Mouse (Mus musculus): Measurements from ENCODE around the gene Gm13287.
"Not testable (repeated sequence)": the region's sequence is repeated elsewhere in the genome, so short reads cannot be mapped to it uniquely, and the experiment has no call there.

Gm13287 gene

DNA sequence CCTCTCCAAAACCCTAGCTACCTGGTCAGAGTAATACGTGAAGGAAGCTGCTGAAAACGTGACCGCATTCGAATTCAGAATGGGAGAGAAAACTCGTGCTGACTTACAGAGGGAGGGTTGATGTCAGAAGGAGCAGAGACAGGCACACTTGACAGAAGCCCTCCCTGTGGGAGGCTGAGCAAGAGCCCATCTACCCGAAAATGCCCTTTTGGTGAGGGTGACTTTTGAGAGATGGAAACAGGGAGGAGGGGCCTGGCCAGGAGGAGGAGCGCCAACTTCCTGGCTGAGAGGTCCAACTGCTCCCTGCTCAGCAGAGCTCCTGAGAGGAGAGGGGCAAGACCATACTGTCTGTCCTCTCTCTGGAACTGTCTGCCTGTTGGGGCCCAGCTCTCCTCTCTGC lies 3.7 kb upstream of the Gm13287 start, which contains the start of gene Gm13285:
TSS of gene Gm13285 (plus strand) at position 301 of the 400 bp plus-strand sequence.
- DNase-seq: not testable (repeated sequence)

DNA sequence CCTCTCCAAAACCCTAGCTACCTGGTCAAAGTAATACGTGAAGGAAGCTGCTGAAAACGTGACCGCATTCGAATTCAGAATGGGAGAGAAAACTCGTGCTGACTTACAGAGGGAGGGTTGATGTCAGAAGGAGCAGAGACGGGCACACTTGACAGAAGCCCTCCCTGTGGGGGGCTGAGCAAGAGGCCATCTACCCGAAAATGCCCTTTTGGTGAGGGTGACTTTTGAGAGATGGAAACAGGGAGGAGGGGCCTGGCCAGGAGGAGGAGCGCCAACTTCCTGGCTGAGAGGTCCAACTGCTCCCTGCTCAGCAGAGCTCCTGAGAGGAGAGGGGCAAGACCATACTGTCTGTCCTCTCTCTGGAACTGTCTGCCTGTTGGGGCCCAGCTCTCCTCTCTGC lies 2.2 kb downstream of the Gm13287 start, which contains the start of gene Gm13288:
TSS of gene Gm13288 (plus strand) at position 301 of the 400 bp plus-strand sequence.
- DNase-seq: not testable (repeated sequence)

GRCm38 (mm10) chr4:88805761-88806160 lies 2.7 kb downstream of the Gm13287 start:
- peak; percentile 52 for DNase-seq

GRCm38 (mm10) chr4:88815928-88816327 lies 12.9 kb downstream of the Gm13287 start, which contains the start of gene Ifna7:
TSS of gene Ifna7 (plus strand) at chr4:88816228.
- no peak for DNase-seq

DNA sequence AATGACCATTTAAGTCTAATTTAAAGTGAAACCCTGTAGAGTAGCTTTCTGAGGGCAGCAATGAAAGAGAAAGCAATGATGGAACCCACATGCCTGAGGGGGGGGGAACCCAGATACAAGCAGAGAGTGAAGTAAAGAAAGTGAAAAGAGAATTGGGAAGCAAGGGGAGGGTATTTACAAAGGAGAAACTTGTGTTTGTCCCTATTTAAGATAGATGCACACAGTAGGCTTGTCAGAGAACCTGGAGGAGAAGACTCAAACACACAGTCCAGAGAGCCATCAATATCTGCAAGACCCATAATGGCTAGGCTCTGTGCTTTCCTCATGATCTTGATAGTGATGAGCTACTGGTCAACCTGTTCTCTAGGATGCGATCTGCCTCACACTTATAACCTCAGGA lies 16.6 kb downstream of the Gm13287 start, which contains the start of gene Ifna11:
TSS of gene Ifna11 (plus strand) at position 301 of the 400 bp plus-strand sequence.
- no peak for DNase-seq

DNA sequence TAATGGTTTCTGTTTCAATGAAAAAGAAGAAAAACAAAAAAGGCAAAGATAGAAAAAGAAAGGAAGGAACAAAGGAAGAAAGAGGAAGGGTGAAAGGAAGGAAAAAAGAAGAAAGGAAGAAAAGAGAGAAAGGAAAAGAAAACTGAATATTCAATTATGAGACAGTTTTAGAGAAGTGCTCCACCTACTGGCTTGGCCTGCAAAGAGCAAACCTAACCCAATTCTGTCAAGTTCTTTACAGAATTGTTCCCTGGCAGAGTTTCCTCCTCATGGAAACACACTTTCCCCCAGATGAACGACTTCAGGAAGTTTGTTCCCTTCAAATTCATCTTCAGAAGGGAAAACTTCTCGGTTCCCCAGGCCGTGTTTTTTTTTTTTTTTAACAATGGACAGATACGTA lies 19.9 kb downstream of the Gm13287 start:
- DNase-seq: no peak

- DNase-seq: not testable (repeated sequence)
These were observed 24.1 kb downstream of the Gm13287 start, which contains the start of gene Ifna6 for GRCm38 (mm10) chr4:88827116-88827515. TSS of gene Ifna6 (plus strand) at chr4:88827416.

DNA sequence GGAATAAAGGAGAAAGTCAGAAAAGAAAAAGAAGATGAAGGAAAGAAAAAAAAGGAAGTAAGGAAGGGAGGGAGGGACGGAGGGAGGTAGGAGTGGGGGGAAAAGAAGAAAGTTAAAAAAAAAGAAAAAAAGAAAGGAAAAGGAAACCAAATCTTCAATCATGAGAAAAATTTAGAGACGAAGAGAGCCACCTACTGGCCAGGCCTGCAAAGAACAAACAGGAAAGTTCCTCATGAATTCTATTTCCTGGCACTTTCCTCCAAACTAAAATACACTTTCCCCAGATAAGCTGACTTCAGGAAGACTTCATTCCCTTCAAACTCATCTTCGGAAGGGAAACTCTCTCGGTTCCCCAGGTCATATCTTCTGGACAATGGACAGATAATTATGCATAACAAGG lies 27.5 kb downstream of the Gm13287 start:
- peak; percentile 3 for DNase-seq

GRCm38 (mm10) chr4:88835225-88835624 lies 32.2 kb downstream of the Gm13287 start, which contains the start of gene Ifna5:
TSS of gene Ifna5 (plus strand) at chr4:88835525.
- DNase-seq: not testable (repeated sequence)

DNA sequence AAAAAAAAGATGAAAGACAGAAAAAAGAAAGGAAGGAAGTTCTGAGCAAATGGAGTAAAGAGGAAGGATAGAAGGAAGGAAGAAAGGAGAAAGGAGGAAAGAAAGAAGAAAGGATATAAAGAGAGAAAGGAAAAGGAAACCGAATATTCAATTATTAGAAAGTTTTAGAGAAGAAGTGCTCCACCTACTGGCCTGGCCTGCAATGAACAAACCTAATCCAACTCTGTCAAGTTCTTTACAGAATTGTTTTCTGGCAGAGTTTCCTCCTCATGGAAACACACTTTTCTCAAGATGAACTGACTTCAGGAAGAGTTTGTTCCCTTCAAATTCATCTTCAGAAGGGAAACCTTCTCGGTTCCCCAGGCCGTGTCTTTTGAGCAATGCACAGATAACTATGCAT lies 35.8 kb downstream of the Gm13287 start:
- DNase-seq: no peak

- no peak for DNase-seq
These were observed 37.0 kb downstream of the Gm13287 start for GRCm38 (mm10) chr4:88840058-88840457.

DNA sequence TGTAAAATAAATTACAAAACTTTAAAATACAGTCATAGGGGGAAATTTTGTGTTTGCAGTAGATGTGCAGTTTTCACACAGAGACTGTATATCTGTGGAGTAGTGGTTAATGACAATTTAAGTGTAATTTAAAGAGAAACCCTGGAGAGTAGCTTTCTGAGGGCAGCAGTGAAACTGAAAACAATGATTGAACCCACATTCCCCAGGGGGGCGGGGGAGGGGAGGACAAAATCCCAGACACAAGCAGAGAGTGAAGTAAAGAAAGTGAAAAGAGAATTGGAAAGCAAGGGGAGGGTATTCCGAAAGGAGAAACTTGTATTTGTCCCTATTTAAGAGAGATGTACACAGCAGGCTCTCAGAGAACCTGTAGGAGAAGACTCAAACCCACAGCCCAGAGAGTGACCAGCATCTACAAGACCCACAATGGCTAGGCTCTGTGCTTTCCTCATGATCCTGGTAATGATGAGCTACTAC lies 38.4 kb downstream of the Gm13287 start, which contains the start of gene Ifna4:
TSS of gene Ifna4 (plus strand) at position 424 of the 474 bp plus-strand sequence.
- DNase-seq: no peak

DNA sequence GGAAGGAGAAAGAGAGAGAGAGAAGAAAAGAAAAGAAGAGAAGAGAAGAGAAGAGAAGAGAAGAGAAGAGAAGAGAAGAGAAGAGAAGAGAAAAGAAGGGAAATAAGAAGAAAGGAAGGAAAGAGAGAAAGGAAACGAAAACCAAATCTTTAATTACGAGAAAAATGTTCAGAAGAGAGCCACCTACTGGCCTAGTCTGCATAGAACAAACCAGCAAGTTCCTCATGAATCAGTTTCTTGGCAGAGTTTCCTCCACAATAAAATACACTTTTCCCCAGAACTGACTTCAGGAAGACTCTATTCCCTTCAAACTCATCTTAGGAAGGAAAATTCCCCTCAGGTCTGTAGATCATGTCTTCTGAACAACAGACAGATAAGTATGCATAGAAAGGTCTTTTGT lies 42.3 kb downstream of the Gm13287 start:
- no peak for DNase-seq

DNA sequence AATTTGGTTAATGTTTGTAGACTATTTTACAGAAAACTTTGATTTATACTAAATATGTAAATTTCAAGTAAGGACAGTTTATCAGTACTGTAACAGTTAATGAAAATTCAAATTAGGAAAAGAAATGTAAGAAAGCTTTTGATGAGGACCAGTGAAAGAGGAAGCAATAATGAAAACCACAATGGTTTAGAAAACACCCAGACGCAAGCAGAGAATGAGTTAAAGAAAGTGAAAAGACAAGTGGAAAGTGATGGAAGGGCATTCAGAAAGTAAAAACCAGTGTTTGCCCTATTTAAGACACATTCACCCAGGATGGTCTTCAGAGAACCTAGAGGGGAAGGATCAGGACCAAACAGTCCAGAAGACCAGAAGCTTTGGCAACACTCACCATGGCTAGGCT lies 46.6 kb downstream of the Gm13287 start, which contains the start of gene Ifna1:
TSS of gene Ifna1 (plus strand) at position 390 of the 400 bp plus-strand sequence.
- no peak for DNase-seq

- DNase-seq: no peak
These were observed 48.1 kb downstream of the Gm13287 start for GRCm38 (mm10) chr4:88851026-88851763.

All from kidney, adult 11 months (tissue).